Mouse (Mus musculus) heart, embryonic 11.5 days (tissue): Measurements from ENCODE around the gene Gpr119. TPM values are rescaled to one million over a fixed set of nuclear protein-coding genes. Genes with fewer than 3 reads are reported as not detected.
A peak's percentile ranks its signal among the peaks of the same experiment; 100 is the strongest.

Source experiments
- ATAC-seq: fragments of 200-750 bp; cut with Nextera tagmentation; replicated peaks from 2 replicates; pipeline ENCODE4 v1.8.0; 2017; ENCODE audit warnings: moderate library complexity; ENCODE audit not compliant: insufficient number of reproducible peaks, low FRiP score, low TSS enrichment
- H3K27ac ChIP-seq: fragments of 300-500 bp; sonication (generic); 2 replicates; pipeline ENCODE4 v1.5.1; 2014; ENCODE audit warnings: mild to moderate bottlenecking, low read depth, low read length
- H3K27me3 ChIP-seq: fragments of 300-500 bp; sonication (generic); 2 replicates; pipeline ENCODE4 v1.6.1; 2014; ENCODE audit warnings: mild to moderate bottlenecking, low read length, mixed read lengths; ENCODE audit not compliant: control insufficient read depth, insufficient read depth
- H3K36me3 ChIP-seq: fragments of 300-500 bp; sonication (generic); 2 replicates; pipeline ENCODE4 v1.6.1; 2014; ENCODE audit warnings: mild to moderate bottlenecking, low read length, moderate library complexity, mixed read lengths; ENCODE audit not compliant: control insufficient read depth, insufficient read depth
- H3K4me1 ChIP-seq: fragments of 300-500 bp; sonication (generic); 2 replicates; pipeline ENCODE4 v1.6.1; 2014; ENCODE audit warnings: low read length; ENCODE audit not compliant: control insufficient read depth, insufficient read depth
- H3K4me2 ChIP-seq: fragments of 300-500 bp; sonication (generic); 2 replicates; pipeline ENCODE4 v1.6.1; 2014; ENCODE audit warnings: mild to moderate bottlenecking, moderate library complexity
- H3K4me3 ChIP-seq: fragments of 300-500 bp; sonication (generic); 2 replicates; pipeline ENCODE4 v1.5.1; 2014; ENCODE audit warnings: low read depth, low read length
- H3K9ac ChIP-seq: fragments of 300-500 bp; sonication (generic); 2 replicates; pipeline ENCODE4 v1.6.1; 2014; ENCODE audit warnings: mild to moderate bottlenecking, low read depth, low read length, moderate library complexity
- H3K9me3 ChIP-seq: fragments of 300-500 bp; sonication (generic); replicated peaks from 2 replicates; pipeline ENCODE4 v1.6.1; 2016; ENCODE audit warnings: low read length; ENCODE audit not compliant: control insufficient read depth
- WGBS: fragments of 180-500 bp; shearing (Covaris S2); extraction: QIAGEN DNeasy Blood & Tissue Kit; methylation state at CpG from one replicate; pipeline ENCODE4 v1.1.7; 2014; ENCODE audit not compliant: insufficient replicate concordance; 5-methylcytosine and 5-hydroxymethylcytosine counted together
- microRNA-seq: library from miRNA; unstranded; fragments of <30 nt; microRNA quantifications from one replicate; pipeline ENCODE4, GENCODE M21; 2016; ENCODE audit warnings: borderline number of aligned reads
- polyA plus RNA-seq: library from polyadenylated mRNA; unstranded; fragments of >200 nt; fragmentation: Nextera tagmentation; extraction: Ambion mirVana; gene quantifications from 2 replicates; pipeline ENCODE4 v1.2.1, GENCODE M21; 2014

Gene Gpr119
- polyA plus RNA-seq, 1 experiment from 2014 or later = not detected

DNA sequence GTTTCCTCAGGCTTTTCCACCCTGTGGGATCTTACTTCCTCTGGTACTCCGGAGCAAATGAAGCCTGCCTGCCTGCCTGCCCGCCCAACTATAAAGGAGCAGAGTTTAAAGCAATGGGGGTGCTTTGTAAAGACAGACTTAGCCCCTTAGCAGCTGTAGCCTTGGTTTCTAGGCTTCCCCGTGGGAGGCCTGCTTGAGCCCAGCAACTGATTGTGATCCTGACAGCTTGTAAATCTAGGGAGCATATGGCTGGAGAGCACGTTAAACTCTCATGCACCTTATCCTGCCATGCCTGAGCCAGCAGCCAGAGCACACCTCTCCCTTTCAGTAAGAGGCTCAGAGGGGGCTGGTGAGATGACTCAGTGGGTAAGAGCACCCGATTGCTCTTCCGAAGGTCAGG lies 7.5 kb downstream of the Gpr119 start:
- no peaks in the 10 kb centered on the region for H3K36me3 ChIP-seq
- no peak overlapping the region for H3K4me2 ChIP-seq
- no peak overlapping the region for H3K27ac ChIP-seq
- 26% methylated on average over 6 of the region's 6 CpGs for WGBS
- H3K27me3 ChIP-seq = no peaks in the 10 kb centered on the region
- H3K4me1 ChIP-seq = no peaks in the 10 kb centered on the region
- no peak for ATAC-seq
- H3K9ac ChIP-seq = no peak overlapping the region
- H3K9me3 ChIP-seq = no peaks in the 10 kb centered on the region
- no peak overlapping the region for H3K4me3 ChIP-seq

GRCm38 (mm10) chrX:48644122-48644521 lies 30.2 kb downstream of the Gpr119 start:
- no peak overlapping the region for H3K9ac ChIP-seq
- 86% methylated on average over 2 of the region's 2 CpGs for WGBS
- ATAC-seq = no peak
- no peaks in the 10 kb centered on the region for H3K27me3 ChIP-seq
- no peaks in the 10 kb centered on the region for H3K9me3 ChIP-seq
- H3K4me2 ChIP-seq = no peak overlapping the region
- H3K4me1 ChIP-seq = no peaks in the 10 kb centered on the region
- no peak overlapping the region for H3K27ac ChIP-seq
- H3K36me3 ChIP-seq = no peaks in the 10 kb centered on the region
- H3K4me3 ChIP-seq = no peak overlapping the region

- Histone ChIP-seq H3K9ac (no peak overlapping the region), H3K9me3 (no peaks in the 10 kb centered on the region), H3K4me3 (no peak overlapping the region), H3K36me3 (no peaks in the 10 kb centered on the region), H3K27me3 (no peaks in the 10 kb centered on the region), H3K4me1 (no peaks in the 10 kb centered on the region), H3K4me2 (no peak overlapping the region), H3K27ac (no peak overlapping the region)
- ATAC-seq = no peak
- 55% methylated on average over 2 of the region's 2 CpGs for WGBS
These were observed 37.2 kb downstream of the Gpr119 start for GRCm38 (mm10) chrX:48637032-48637431.

DNA sequence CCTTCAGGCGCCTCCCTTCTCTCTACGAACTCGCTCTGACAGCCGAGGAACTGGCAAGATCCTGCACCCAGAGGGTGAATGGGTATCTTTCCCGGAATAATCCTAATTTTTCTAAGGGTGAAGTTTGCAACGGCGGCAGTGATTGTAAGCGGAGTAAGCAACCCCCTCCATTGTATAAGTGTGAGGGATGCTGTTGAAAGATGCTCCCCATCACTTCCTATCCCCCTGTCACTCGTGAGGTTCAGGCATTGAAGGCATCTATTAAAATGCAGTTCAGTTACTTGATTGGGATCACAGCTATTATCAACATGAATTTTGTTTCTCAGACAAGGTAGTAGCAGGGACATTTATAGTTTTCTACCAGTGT lies 50.2 kb downstream of the Gpr119 start:
- no peaks in the 10 kb centered on the region for H3K36me3 ChIP-seq
- no peak overlapping the region for H3K27ac ChIP-seq
- peak overlapping the region; percentile 56 for H3K9ac ChIP-seq
- H3K4me1 ChIP-seq = no peaks in the 10 kb centered on the region
- H3K9me3 ChIP-seq = no peaks in the 10 kb centered on the region
- ATAC-seq = no peak
- peak overlapping the region; percentile 66 for H3K4me2 ChIP-seq
- 22% methylated on average over 9 of the region's 9 CpGs for WGBS
- no peaks in the 10 kb centered on the region for H3K27me3 ChIP-seq
- peak overlapping the region; percentile 60 for H3K4me3 ChIP-seq

DNA sequence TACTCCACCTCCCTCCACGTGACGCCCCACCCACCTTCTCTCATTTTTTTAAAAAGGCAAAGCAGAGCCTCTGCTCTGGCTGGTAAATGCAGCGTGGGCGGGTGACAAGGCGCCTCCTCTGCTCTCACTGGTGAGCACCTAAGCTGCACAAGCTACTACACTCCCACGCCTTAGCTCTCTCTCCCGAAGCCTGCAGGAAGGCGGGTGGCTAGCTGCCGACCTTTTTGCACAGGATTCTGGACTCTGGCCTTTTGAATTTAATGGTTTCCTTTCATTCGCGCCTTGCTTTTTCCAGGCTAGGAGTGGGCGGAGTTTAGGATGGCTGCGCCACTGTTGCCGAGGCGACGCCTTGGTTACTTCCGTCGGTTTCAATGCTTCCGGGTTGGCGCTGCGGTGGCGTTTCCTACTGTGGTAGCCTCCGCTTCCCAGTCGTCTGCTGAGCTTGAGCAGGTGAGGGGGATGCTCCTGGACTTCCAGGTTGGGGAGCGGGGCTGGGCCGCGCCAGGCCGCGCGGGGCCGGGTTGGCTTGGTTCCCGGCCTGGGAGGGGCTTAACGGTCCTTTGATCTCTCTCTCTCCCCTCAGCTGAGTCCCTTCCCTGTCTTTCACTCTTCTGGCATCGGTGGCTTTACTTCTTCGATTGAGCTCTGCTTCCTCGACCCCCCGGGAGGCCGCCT lies 50.8 kb downstream of the Gpr119 start, which contains the start of gene Slc25a14:
Slc25a14 (plus strand) TSS at position 35 of the 675 bp plus-strand sequence.
- Histone ChIP-seq H3K27me3 (no peaks in the 10 kb centered on the region), H3K27ac (peak within 1 kb of the TSS; percentile 66), H3K4me3 (peak within 1 kb of the TSS; percentile 60), H3K4me2 (peak within 1 kb of the TSS; percentile 66), H3K9me3 (no peaks in the 10 kb centered on the region), H3K9ac (peak within 1 kb of the TSS; percentile 56), H3K36me3 (no peaks in the 10 kb centered on the region), H3K4me1 (no peaks in the 10 kb centered on the region)
- WGBS = 12% methylated on average over 37 of the region's 38 CpGs
- ATAC-seq = peak; percentile 84

DNA sequence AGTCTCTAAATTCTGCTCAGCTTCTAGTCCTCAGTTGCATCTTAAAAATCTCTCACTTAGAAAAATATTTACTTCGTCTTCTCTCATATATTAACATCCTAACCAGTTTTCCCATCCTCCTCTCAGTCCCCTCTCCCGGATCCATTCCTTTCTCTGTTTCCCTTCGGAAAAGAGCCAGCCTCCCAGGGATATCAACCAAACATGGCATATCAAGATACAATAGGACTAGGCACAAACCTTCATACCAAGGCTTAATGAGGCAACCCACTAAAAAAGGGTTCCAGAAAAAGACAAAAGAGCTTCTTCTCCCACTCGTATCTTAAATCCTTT lies 51.3 kb downstream of the Gpr119 start:
- peak; percentile 18; the same call in 1 of the 2 replicates for ATAC-seq
- WGBS = 31% methylated on average over 4 of the region's 4 CpGs
- Histone ChIP-seq H3K27ac (peak overlapping the region; percentile 66), H3K4me3 (peak overlapping the region; percentile 60), H3K9me3 (no peaks in the 10 kb centered on the region), H3K36me3 (no peaks in the 10 kb centered on the region), H3K4me1 (no peaks in the 10 kb centered on the region), H3K9ac (peak overlapping the region; percentile 56), H3K27me3 (no peaks in the 10 kb centered on the region), H3K4me2 (peak overlapping the region; percentile 53)

Small RNA genes lying within 50 kb of the gene (microRNA-seq; reads per million reads assigned to microRNA genes)
- gene Gm27828 = not detected

Other genes with a start within 250 kb of the Gpr119 start
- gene Elf4, start 211.3 kb downstream of the Gpr119 start, polyA plus RNA-seq = 14.3 and 17.3 TPM in 2 replicates
- 96.4 and 120 TPM in 2 replicates for gene Aifm1, start 160.9 kb downstream of the Gpr119 start, polyA plus RNA-seq
- gene Rab33a, start 155.2 kb downstream of the Gpr119 start, polyA plus RNA-seq = 6.8 and 7.1 TPM in 2 replicates
- 7.6 and 7.9 TPM in 2 replicates for gene Zfp280c, start 80.0 kb downstream of the Gpr119 start, polyA plus RNA-seq
- gene Slc25a14, start 51.1 kb downstream of the Gpr119 start, polyA plus RNA-seq = 7.8 and 8.8 TPM in 2 replicates
- gene Rbmx2, start 20.5 kb upstream of the Gpr119 start, polyA plus RNA-seq = 18.1 and 18.7 TPM in 2 replicates
- not detected in 2 replicates for gene Gm595, start 203.2 kb upstream of the Gpr119 start, polyA plus RNA-seq